Mouse (Mus musculus) effector memory CD4-positive, alpha-beta T cell, adult 5 months (primary cell): ENCODE measurements around the gene Tpsab1. TPM values are rescaled to one million over a fixed set of nuclear protein-coding genes. Genes with fewer than 3 reads are reported as not detected.

Experiments
- polyA plus RNA-seq: library from polyadenylated mRNA; unstranded; fragments of 100-300 nt; shearing (Covaris generic); gene quantifications from one replicate; pipeline ENCODE4 v1.2.1, GENCODE M21; 2017

Tpsab1 gene
- not detected for polyA plus RNA-seq

GRCm38 (mm10) chr17:25345462-25345861 lies at the start of gene Tpsab1:
Gene Tpsab1, minus strand, starts transcription at chr17:25345562.

GRCm38 (mm10) chr17:25368973-25369372 lies 23.6 kb upstream of the Tpsab1 start, which contains the start of gene Tpsg1:
Gene Tpsg1, plus strand, starts transcription at chr17:25369273.

DNA sequence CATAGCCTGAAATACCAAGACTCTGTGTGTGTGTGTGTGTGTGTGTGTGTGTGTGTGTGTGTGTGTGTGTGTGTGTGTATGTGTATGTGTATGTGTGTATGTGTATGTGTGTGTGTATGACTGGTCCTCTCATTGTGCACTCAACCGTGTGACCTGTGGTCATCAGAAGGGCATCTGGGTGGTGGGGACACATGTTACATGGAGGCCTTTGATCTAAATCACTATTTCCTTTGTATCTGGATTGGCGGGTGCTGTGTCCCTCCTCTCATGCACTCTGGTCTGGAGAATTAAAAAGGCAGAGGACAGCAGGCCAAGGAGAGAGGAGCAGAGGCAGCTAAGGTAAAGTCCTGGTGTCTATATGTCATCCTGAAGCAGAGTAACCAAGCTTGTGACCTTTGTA lies 20.6 kb upstream of the Tpsab1 start, which contains the start of gene Tpsb2:
Gene Tpsb2, plus strand, starts transcription at position 301 of the 400 bp plus-strand sequence.

DNA sequence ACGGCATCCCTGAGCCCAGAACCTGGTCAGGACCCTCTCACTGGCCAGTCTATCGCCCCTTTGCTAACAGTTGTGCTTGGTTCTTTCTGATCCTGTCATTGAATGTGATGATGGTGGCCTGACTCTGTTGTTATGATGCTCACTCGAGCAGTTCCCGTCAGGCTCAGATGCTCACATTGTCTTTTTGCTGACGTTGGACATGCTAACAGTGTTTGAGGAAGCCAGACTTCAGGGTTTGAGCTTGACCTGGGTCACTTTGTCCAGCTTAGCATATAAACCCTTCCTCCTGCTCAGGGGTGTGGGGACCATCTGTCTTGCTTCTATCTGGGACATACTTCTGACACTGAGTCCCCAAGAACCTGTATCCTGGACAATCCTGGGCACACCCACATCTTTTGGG lies 27.0 kb downstream of the Tpsab1 start, which contains the start of gene Prss29:
Gene Prss29, plus strand, starts transcription at position 301 of the 400 bp plus-strand sequence.

DNA sequence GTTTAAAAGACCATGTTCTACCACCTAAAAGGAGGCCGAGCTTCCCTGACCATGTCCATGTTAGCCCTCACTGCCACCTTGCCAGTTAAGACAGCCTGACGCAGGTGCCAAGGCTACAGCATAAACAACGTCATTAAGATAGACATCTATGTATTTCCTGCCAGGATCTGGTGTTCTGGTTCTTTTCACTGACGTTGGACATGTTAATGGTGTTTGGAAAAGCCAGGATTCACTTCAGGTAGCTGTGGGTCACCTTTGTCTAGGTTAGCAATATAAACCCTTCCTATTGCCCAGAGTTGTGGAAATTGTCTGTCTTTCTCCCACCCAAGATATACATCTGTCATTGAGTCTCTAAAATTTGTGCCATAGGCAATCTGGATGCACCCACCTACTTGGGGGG lies 37.0 kb downstream of the Tpsab1 start, which contains the start of gene Prss28:
Gene Prss28, plus strand, starts transcription at position 301 of the 400 bp plus-strand sequence.

DNA sequence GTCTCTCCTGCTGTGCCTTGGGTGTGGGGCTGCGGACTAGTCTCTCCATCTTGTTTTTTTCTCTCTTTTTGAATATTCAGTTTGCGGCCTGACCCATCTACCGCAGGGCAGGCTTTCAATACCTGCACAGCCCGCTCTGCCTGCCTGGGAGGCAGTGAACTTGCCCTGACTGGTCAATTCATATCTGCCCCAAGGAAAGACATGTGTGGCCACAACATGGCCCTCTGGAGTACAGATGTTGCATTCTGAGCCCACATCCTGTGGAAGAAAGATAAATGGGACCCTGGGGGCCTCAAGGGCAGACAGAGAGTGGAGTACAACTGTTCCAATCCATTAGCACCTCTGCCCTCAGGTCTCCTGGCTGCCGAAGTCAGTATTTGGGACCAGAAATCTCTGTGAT lies 47.3 kb downstream of the Tpsab1 start, which contains the start of gene Prss34:
Gene Prss34, plus strand, starts transcription at position 301 of the 400 bp plus-strand sequence.

Other genes with a start within 250 kb of the Tpsab1 start
- gene Telo2, start 229.6 kb downstream of the Tpsab1 start, polyA plus RNA-seq, result 18.4 TPM
- gene Ptx4, start 224.8 kb downstream of the Tpsab1 start, polyA plus RNA-seq, result not detected
- gene Clcn7, start 212.2 kb downstream of the Tpsab1 start, polyA plus RNA-seq, result 25.9 TPM
- not detected for gene Ccdc154, start 183.1 kb downstream of the Tpsab1 start, polyA plus RNA-seq
- gene Gm38655, start 170.1 kb downstream of the Tpsab1 start, polyA plus RNA-seq, result not detected
- gene BC003965, start 161.0 kb downstream of the Tpsab1 start, polyA plus RNA-seq, result 14.2 TPM
- gene Unkl, start 157.2 kb downstream of the Tpsab1 start, polyA plus RNA-seq, result 53.7 TPM
- gene Gnptg, start 105.4 kb downstream of the Tpsab1 start, polyA plus RNA-seq, result 117 TPM
- 33.9 TPM for gene Tsr3, start 105.4 kb downstream of the Tpsab1 start, polyA plus RNA-seq
- gene Baiap3, start 89.2 kb downstream of the Tpsab1 start, polyA plus RNA-seq, result 199 TPM
- gene Ube2i, start 70.9 kb downstream of the Tpsab1 start, polyA plus RNA-seq, result 629 TPM
- not detected for gene Prss34, start 47.2 kb downstream of the Tpsab1 start, polyA plus RNA-seq
- gene Prss28, start 36.9 kb downstream of the Tpsab1 start, polyA plus RNA-seq, result not detected
- not detected for gene Prss29, start 26.9 kb downstream of the Tpsab1 start, polyA plus RNA-seq
- gene Tpsb2, start 20.7 kb upstream of the Tpsab1 start, polyA plus RNA-seq, result not detected
- not detected for gene Tpsg1, start 23.7 kb upstream of the Tpsab1 start, polyA plus RNA-seq
- 0.05 TPM for gene Cacna1h, start 88.2 kb upstream of the Tpsab1 start, polyA plus RNA-seq
- not detected for gene Tekt4, start 109.1 kb upstream of the Tpsab1 start, polyA plus RNA-seq
- not detected for gene Sstr5, start 151.7 kb upstream of the Tpsab1 start, polyA plus RNA-seq
- 0.16 TPM for gene Sox8, start 225.1 kb upstream of the Tpsab1 start, polyA plus RNA-seq
- 15.5 TPM for gene Lmf1, start 233.5 kb upstream of the Tpsab1 start, polyA plus RNA-seq